Mouse (Mus musculus) effector memory CD4-positive, alpha-beta T cell, adult 7 months (primary cell): ENCODE measurements around the gene Ccdc167. TPM values are rescaled to one million over a fixed set of nuclear protein-coding genes. Genes with fewer than 3 reads are reported as not detected.

Experiments used
- polyA plus RNA-seq: library from polyadenylated mRNA; unstranded; fragments of 100-300 nt; shearing (Covaris generic); gene quantifications from one replicate; pipeline ENCODE4 v1.2.1, GENCODE M21; 2017

Ccdc167 gene
- 7.4 TPM for polyA plus RNA-seq

GRCm38 (mm10) chr17:29716732-29717445 lies at the start of gene Ccdc167:
TSS of gene Ccdc167 (minus strand) at chr17:29717044.

GRCm38 (mm10) chr17:29660076-29660761 lies 56.6 kb downstream of the Ccdc167 start, which contains the start of gene Cmtr1:
TSS of gene Cmtr1 (plus strand) at chr17:29660595.

Other genes with a start within 250 kb of the Ccdc167 start
- gene Pim1, start 226.3 kb downstream of the Ccdc167 start, polyA plus RNA-seq, result 320 TPM
- not detected for gene Gm17657, start 167.4 kb downstream of the Ccdc167 start, polyA plus RNA-seq
- gene Tbc1d22b, start 167.3 kb downstream of the Ccdc167 start, polyA plus RNA-seq, result 34.7 TPM
- 4.3 TPM for gene Tmem217, start 164.7 kb downstream of the Ccdc167 start, polyA plus RNA-seq
- gene Rnf8, start 102.3 kb downstream of the Ccdc167 start, polyA plus RNA-seq, result 65.9 TPM
- gene Gm28043, start 102.2 kb downstream of the Ccdc167 start, polyA plus RNA-seq, result 6.5 TPM
- 227 TPM for gene Cmtr1, start 56.4 kb downstream of the Ccdc167 start, polyA plus RNA-seq